Mouse (Mus musculus): ENCODE results near the gene Cyp2b13. TPM values are rescaled to one million over a fixed set of nuclear protein-coding genes. Genes with fewer than 3 reads are reported as not detected.
"Not testable (repeated sequence)": the region's sequence is repeated elsewhere in the genome, so short reads cannot be mapped to it uniquely, and the experiment has no call there.

Gene Cyp2b13
- polyA plus RNA-seq, 2 experiments, result not detected

DNA sequence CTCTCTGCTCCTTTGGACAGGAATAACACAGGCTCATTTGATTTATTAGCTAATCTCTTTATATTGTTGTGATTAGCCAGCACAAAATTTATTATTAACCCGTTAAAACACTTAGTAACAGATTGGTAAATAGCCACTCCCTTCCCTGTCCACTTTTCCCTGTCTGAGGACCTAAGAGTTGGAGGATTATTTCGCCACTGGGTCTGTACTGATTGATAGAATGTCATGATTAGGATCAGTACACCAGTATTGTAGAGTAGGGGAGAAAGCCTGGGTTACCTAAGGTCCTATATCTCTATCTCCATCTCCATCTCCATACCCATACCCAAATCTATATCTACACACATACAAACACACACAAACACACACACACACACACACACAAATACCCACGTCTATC is 82.4 kb downstream of the Cyp2b13 start:
- not testable (repeated sequence) for H3K9me3 ChIP-seq (ENCODE audit: control insufficient read depth, low read length); ATAC-seq (ENCODE audit: low FRiP score, low read depth); H3K27me3 ChIP-seq (ENCODE audit: control insufficient read depth, insufficient read depth, low read length); H3K9ac ChIP-seq (ENCODE audit: low read depth, low read length, severe bottlenecking); H3K4me2 ChIP-seq (replicated peaks; ENCODE audit: low read depth, low read length, severe bottlenecking); H3K4me3 ChIP-seq (replicated peaks; ENCODE audit: low read length); H3K27ac ChIP-seq (replicated peaks; ENCODE audit: low read depth, low read length); H3K36me3 ChIP-seq (ENCODE audit: control insufficient read depth, insufficient read depth, low read length); H3K4me1 ChIP-seq (ENCODE audit: control insufficient read depth, insufficient read depth, low read length); DNase-seq (ENCODE audit: low spot score)
- WGBS, result 80% methylated on average over 1 of the region's 3 CpGs

Other genes with a start within 250 kb of the Cyp2b13 start
- gene Cyp2s1, start 244.6 kb upstream of the Cyp2b13 start, polyA plus RNA-seq (2012; rRNA removed), result 2.6 and 3.3 TPM in 2 replicates
- gene Cyp2s1, start 244.6 kb upstream of the Cyp2b13 start, polyA plus RNA-seq (2014; fragmentation: Nextera tagmentation; extraction: Ambion mirVana), result 1.6 and 2.0 TPM in 2 replicates
- not detected in 2 replicates for gene Cyp2b10, start 163.9 kb upstream of the Cyp2b13 start, polyA plus RNA-seq (2012; rRNA removed)
- not detected in 2 replicates for gene Cyp2b10, start 163.9 kb upstream of the Cyp2b13 start, polyA plus RNA-seq (2014; fragmentation: Nextera tagmentation; extraction: Ambion mirVana)
- not detected in 2 replicates for gene Cyp2b9, start 111.9 kb downstream of the Cyp2b13 start, polyA plus RNA-seq (2012; rRNA removed)
- gene Cyp2b9, start 111.9 kb downstream of the Cyp2b13 start, polyA plus RNA-seq (2014; fragmentation: Nextera tagmentation; extraction: Ambion mirVana), result not detected in 2 replicates
- gene Vmn1r184, start 198.8 kb downstream of the Cyp2b13 start, polyA plus RNA-seq (2012; rRNA removed), result not detected in 2 replicates
- not detected in 2 replicates for gene Vmn1r184, start 198.8 kb downstream of the Cyp2b13 start, polyA plus RNA-seq (2014; fragmentation: Nextera tagmentation; extraction: Ambion mirVana)
- gene Cyp2a4, start 245.7 kb downstream of the Cyp2b13 start, polyA plus RNA-seq (2012; rRNA removed), result not detected in 2 replicates
- gene Cyp2a4, start 245.7 kb downstream of the Cyp2b13 start, polyA plus RNA-seq (2014; fragmentation: Nextera tagmentation; extraction: Ambion mirVana), result not detected in 2 replicates